Mouse (Mus musculus) liver, adult 2 months (tissue): ENCODE data around the gene Hacd2. TPM values are rescaled to one million over a fixed set of nuclear protein-coding genes. Genes with fewer than 3 reads are reported as not detected.

Experiments used
- DNase-seq: peaks from one replicate; pipeline ENCODE4 v3.0.0-alpha.2; 2011; ENCODE audit warnings: low read depth, low spot score; ENCODE audit errors: extremely low read depth
- H3K27ac ChIP-seq: fragments of 200-500 bp; replicated peaks from 2 replicates; pipeline ENCODE4 v1.5.1; 2012; ENCODE audit warnings: low read depth, mild to moderate bottlenecking, control low read depth, inconsistent platforms, low read length; ENCODE audit not compliant: insufficient read depth
- H3K27me3 ChIP-seq: fragments of 200-500 bp; 2 replicates; pipeline ENCODE4 v1.6.1; 2012; ENCODE audit warnings: mild to moderate bottlenecking, moderate library complexity, low read length, inconsistent platforms; ENCODE audit not compliant: control insufficient read depth, insufficient read depth
- H3K36me3 ChIP-seq: fragments of 200-500 bp; 2 replicates; pipeline ENCODE4 v1.6.1; 2012; ENCODE audit warnings: low read length, inconsistent platforms; ENCODE audit not compliant: control insufficient read depth, insufficient read depth
- H3K4me1 ChIP-seq: fragments of 200-500 bp; 2 replicates; pipeline ENCODE4 v1.6.1; 2011; ENCODE audit warnings: low read length; ENCODE audit not compliant: control insufficient read depth, insufficient read depth
- H3K4me3 ChIP-seq: fragments of 200-500 bp; 2 replicates; pipeline ENCODE4 v1.5.1; 2011; ENCODE audit warnings: low read depth, mild to moderate bottlenecking, control low read depth, low read length, moderate library complexity; ENCODE audit not compliant: insufficient read depth
- H3K79me2 ChIP-seq: fragments of 200-500 bp; 2 replicates; pipeline ENCODE4 v1.6.1; 2012; ENCODE audit warnings: inconsistent platforms, mild to moderate bottlenecking, low read length, moderate library complexity; ENCODE audit not compliant: control insufficient read depth, insufficient read depth
- H3K9ac ChIP-seq: fragments of 200-500 bp; 2 replicates; pipeline ENCODE4 v1.6.1; 2012; ENCODE audit warnings: low read depth, mild to moderate bottlenecking, control low read depth, inconsistent platforms, low read length
- CTCF ChIP-seq: fragments of 200-500 bp; IDR thresholded peaks from 2 replicates; pipeline ENCODE4 v1.5.1; 2011; ENCODE audit warnings: low read depth, low read length, control low read depth
- POLR2A ChIP-seq: fragments of 200-500 bp; IDR thresholded peaks from 2 replicates; pipeline ENCODE4 v1.6.1; 2011; ENCODE audit warnings: low read length, control low read depth; ENCODE audit not compliant: insufficient read depth; ENCODE audit errors: extremely low read depth
- WGBS: fragments of 180-500 bp; shearing (Covaris S2); methylation state at CpG from one replicate; pipeline ENCODE4 v1.1.7; 2018; 5-methylcytosine and 5-hydroxymethylcytosine counted together
- polyA plus RNA-seq: library from polyadenylated mRNA; depleted of rRNA; stranded (reverse); fragments of >200 nt; gene quantifications from 2 replicates; pipeline ENCODE4 v1.2.3, GENCODE M21; 2012
- total RNA-seq: library from RNA; depleted of rRNA; stranded (reverse); fragments of >200 nt; gene quantifications from 2 replicates; pipeline ENCODE4 v1.2.3, GENCODE M21; 2014

Gene Hacd2
- total and polyA plus RNA-seq, 2 experiments: 19.8 to 70.7 TPM

- Histone ChIP-seq H3K79me2 (peaks cover 26% of the 10 kb centered on the region; the same call in 1 of the 2 replicates), H3K27me3 (no peaks in the 10 kb centered on the region), H3K4me1 (peaks cover 22% of the 10 kb centered on the region), H3K27ac (no peak overlapping the region), H3K4me3 (no peak overlapping the region), H3K9ac (no peak overlapping the region), H3K36me3 (peaks cover 3% of the 10 kb centered on the region)
- WGBS: 21% methylated on average over 4 of the region's 4 CpGs
- no peak for DNase-seq
- no peak for TF ChIP-seq POLR2A
Observed at GRCm38 (mm10) chr16:35038343-35039057, 16.3 kb downstream of the Hacd2 start.

GRCm38 (mm10) chr16:35040154-35040553, 17.9 kb downstream of the Hacd2 start:
- DNase-seq: no peak
- peaks cover 27% of the 10 kb centered on the region for H3K4me1 ChIP-seq
- no peak overlapping the region for H3K9ac ChIP-seq
- 81% methylated on average over 1 of the region's 1 CpGs for WGBS
- H3K4me3 ChIP-seq: no peak overlapping the region
- TF ChIP-seq POLR2A: no peak
- TF ChIP-seq CTCF: no peak
- H3K36me3 ChIP-seq: peaks cover 3% of the 10 kb centered on the region
- H3K27ac ChIP-seq: peak overlapping the region; percentile 10
- H3K27me3 ChIP-seq: no peaks in the 10 kb centered on the region
- H3K79me2 ChIP-seq: peaks cover 25% of the 10 kb centered on the region; the same call in 1 of the 2 replicates

GRCm38 (mm10) chr16:35041001-35041400, 18.8 kb downstream of the Hacd2 start:
- no peak for TF ChIP-seq POLR2A
- TF ChIP-seq CTCF: no peak
- H3K9ac ChIP-seq: no peak overlapping the region
- H3K27ac ChIP-seq: peak overlapping the region; percentile 62
- H3K27me3 ChIP-seq: no peaks in the 10 kb centered on the region
- H3K79me2 ChIP-seq: peaks cover 21% of the 10 kb centered on the region; the same call in 1 of the 2 replicates
- peaks cover 29% of the 10 kb centered on the region for H3K4me1 ChIP-seq
- peak; percentile 78 for DNase-seq
- 56% methylated on average over 7 of the region's 7 CpGs for WGBS
- no peak overlapping the region for H3K4me3 ChIP-seq
- H3K36me3 ChIP-seq: peaks cover 3% of the 10 kb centered on the region

GRCm38 (mm10) chr16:35046081-35046775, 24.0 kb downstream of the Hacd2 start:
- Histone ChIP-seq H3K79me2 (peaks cover 2% of the 10 kb centered on the region; the same call in 1 of the 2 replicates), H3K27me3 (no peaks in the 10 kb centered on the region), H3K4me1 (peaks cover 27% of the 10 kb centered on the region), H3K27ac (peak overlapping the region; percentile 96), H3K36me3 (peaks cover 5% of the 10 kb centered on the region), H3K9ac (no peak overlapping the region), H3K4me3 (no peak overlapping the region)
- WGBS: 21% methylated on average over 6 of the region's 6 CpGs
- TF ChIP-seq POLR2A: no peak
- TF ChIP-seq CTCF: no peak
- DNase-seq: peak; percentile 98

- H3K27ac ChIP-seq: peak overlapping the region; percentile 96
- DNase-seq: peak; percentile 99
- 47% methylated on average over 6 of the region's 6 CpGs for WGBS
Observed at GRCm38 (mm10) chr16:35047272-35047969, 25.2 kb downstream of the Hacd2 start.

More at GRCm38 (mm10) chr16:35047272-35047969, 25.2 kb downstream of the Hacd2 start:
- no peaks in the 10 kb centered on the region; the same call in 1 of the 2 replicates for H3K79me2 ChIP-seq
- no peaks in the 10 kb centered on the region for H3K27me3 ChIP-seq
- TF ChIP-seq POLR2A: no peak
- no peak for TF ChIP-seq CTCF
- H3K9ac ChIP-seq: 0 out of 2 replicates have a peak overlapping the region, but pooled peaks have one; percentile 3
- H3K4me1 ChIP-seq: peaks cover 26% of the 10 kb centered on the region
- H3K36me3 ChIP-seq: peaks cover 6% of the 10 kb centered on the region
- no peak overlapping the region for H3K4me3 ChIP-seq
